Mouse (Mus musculus) left cerebral cortex, postnatal 4 days (tissue): Measurements from ENCODE around the gene Ift81. TPM values are rescaled to one million over a fixed set of nuclear protein-coding genes. Genes with fewer than 3 reads are reported as not detected.

Experiments
- DNase-seq: peaks from one replicate; pipeline ENCODE4 v3.0.0-alpha.2; 2022
- intact Hi-C: fragments of 180-260 bp; cut with DNase I; formaldehyde crosslinking; loops from one replicate; pipeline ENCODE4 v1.15.1; 2025
- total RNA-seq, 2 experiments: library from RNA; stranded (reverse); gene quantifications; 2 replicates each; pipeline ENCODE4 v1.2.3; 2021

Ift81 gene
- total RNA-seq, 2 experiments from 2014 or later, result 38.3 to 49.6 TPM

- intact Hi-C loops, result no loop called here
- peak; percentile 94 for DNase-seq
Observed at GRCm38 (mm10) chr5:122627243-122627642, 12.9 kb upstream of the Ift81 start.

GRCm38 (mm10) chr5:122625565-122626252 lies 11.4 kb upstream of the Ift81 start:
- DNase-seq, result no peak
- intact Hi-C loops, result no loop called here

GRCm38 (mm10) chr5:122624952-122625479 lies 10.7 kb upstream of the Ift81 start:
- no peak for DNase-seq
- intact Hi-C loops, result loop anchor here (5.0 kb wide), 1 partner anchor 123 kb away; the partner anchor contains the start of gene Atp2a2

DNA sequence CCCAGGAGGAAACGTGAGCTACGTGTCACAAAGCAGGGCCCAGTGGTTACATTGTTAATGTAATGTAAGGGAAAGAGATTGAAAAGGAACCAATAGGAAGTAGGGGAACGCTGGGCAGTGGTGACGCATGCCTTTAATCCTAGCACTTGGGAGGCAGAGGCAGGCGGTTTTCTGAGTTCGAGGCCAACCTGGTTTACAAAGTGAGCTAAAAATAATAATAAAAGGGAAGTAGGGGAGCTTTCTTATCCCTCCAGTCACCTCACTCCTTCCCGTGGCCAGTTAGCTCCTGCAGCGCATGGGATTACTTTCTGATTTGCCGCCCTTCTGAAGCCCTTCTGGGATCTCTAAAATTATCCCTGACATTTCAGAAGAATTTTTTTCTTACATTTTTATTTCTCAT lies 9.5 kb upstream of the Ift81 start:
- DNase-seq, result no peak
- intact Hi-C loops, result loop anchor here (5.0 kb wide), 1 partner anchor 122 kb away; the partner anchor contains the start of gene Atp2a2

- DNase-seq, result no peak
- intact Hi-C loops, result loop anchor here (5.0 kb wide), 1 partner anchor 120 kb away; the partner anchor contains the start of gene Atp2a2
Observed at GRCm38 (mm10) chr5:122622526-122622925, 8.2 kb upstream of the Ift81 start.

DNA sequence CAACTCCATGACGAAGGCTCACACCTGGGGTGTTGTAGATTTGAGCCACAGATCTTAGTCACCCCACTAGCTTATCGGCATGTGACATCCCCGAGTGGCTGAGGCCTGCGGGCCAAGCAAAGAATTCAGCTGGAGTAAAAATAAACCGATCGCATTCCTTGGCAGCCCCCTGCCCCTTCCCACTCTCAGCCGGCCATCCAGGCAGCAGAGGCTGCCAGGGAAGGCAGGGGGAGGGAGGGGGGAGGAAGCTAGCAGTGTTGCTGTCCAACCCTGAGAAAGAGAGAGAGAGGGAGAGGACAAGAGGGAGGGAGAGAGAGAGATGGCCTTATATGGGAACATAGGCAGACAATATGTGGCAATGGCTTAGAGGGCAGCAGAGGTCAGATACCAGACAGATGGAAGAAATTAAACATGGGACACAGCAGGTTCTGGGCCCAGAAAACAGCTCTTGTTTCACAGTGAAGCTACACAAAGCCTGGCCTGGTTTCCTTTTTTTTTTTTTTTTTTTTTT lies 7.1 kb upstream of the Ift81 start:
- intact Hi-C loops, result loop anchor here (5.0 kb wide), 1 partner anchor 119 kb away; the partner anchor contains the start of gene Atp2a2

GRCm38 (mm10) chr5:122619686-122620296 lies 5.5 kb upstream of the Ift81 start:
- no peak for DNase-seq
- intact Hi-C loops, result loop anchor here (5.0 to 10.0 kb wide), 2 partner anchors 75 to 117 kb away; partner anchors contain the start of gene Atp2a2

More for the DNA sequence above, 7.1 kb upstream of the Ift81 start:
- DNase-seq, result peak; percentile 79

DNA sequence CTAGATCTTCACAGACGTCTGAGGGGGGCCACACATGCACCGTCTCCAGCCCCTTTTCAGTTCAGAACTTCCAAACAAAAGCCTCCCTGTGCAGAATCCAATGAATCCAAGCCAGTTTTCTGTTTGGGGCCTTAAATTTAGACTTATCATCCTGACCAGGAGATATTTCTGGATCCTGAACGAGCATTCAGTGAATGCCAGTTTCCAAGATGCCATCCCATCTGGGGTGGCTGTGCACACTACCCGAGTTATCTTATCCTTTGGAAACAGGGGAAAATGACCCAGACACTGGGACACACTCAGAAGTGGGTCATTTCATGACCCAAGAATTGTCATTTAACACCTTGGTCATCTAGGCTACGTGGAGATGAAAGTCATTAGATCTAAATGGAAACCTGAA lies 3.4 kb upstream of the Ift81 start:
- no peak for DNase-seq
- intact Hi-C loops, result loop anchor here (10.0 kb wide), 1 partner anchor 73 kb away; no protein-coding TSS in a partner anchor

DNA sequence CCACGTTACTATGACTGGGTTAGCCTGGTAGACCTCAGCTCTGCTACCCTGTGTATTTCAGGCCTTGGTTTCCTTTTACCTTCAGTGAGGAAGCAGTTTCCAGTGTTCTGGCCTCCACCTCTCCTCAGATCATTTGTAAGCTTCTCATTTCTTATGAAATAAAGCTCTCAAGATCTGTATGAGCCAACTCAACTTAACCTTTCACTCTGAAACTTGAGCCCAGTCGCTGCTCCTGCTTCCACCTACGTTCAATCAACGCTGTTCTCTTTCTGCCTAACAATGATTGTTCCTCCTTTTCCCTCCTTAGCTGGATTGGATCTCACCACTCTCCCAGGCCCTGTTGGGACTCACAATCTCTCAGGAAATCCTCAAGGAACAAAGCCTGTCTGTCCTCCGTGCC lies 2.7 kb downstream of the Ift81 start:
- DNase-seq, result no peak
- intact Hi-C loops, result loop anchor here (10.0 kb wide), 1 partner anchor 67 kb away; no protein-coding TSS in a partner anchor

- no peak for DNase-seq
- intact Hi-C loops, result no loop called here
Observed at GRCm38 (mm10) chr5:122604894-122605293, 9.4 kb downstream of the Ift81 start.

DNA sequence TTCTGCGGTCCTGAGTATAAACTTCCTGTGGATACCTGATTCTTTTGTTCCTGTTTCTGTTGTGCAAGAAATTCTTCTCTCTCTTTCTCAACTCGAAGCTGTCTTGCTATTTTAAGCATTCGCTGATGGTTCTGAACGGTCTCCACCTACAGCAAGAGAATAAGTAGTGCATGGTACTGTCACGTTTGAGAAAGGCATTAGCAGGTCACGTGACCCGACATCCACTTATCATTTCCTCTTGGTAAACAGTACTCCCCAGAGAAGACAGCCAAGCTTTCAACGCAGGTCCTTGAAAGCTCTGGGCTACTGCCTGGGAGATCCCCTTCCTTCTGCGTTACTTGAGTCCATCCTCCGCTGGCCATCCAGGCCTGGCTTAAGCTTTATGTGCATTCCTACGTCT lies 12.1 kb downstream of the Ift81 start:
- intact Hi-C loops, result no loop called here
- no peak for DNase-seq

DNA sequence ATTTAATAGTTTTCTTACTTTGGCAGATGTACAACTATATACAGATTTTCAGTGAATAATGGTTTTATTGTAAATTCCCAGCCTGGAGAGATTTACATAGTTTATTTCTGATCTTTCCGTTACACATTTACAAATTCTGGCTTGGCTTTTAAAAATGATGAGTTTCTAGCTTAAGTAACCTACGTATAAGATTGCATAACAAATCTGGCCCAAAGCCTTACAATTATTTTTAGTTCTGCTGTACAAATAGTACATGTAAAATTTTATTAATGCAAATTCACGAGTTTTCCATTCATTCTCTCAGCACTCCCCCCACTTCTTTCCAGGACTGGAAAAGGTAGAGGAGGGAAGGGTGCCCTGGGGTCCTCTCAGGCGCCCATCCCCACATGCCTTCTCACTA lies 18.8 kb downstream of the Ift81 start:
- no peak for DNase-seq
- intact Hi-C loops, result no loop called here

GRCm38 (mm10) chr5:122589891-122590290 lies 24.4 kb downstream of the Ift81 start:
- intact Hi-C loops, result no loop called here
- no peak for DNase-seq

- DNase-seq, result no peak
- intact Hi-C loops, result no loop called here
Observed at GRCm38 (mm10) chr5:122585546-122585945, 28.8 kb downstream of the Ift81 start.

- intact Hi-C loops, result no loop called here
- no peak for DNase-seq
Observed at GRCm38 (mm10) chr5:122584093-122584492, 30.2 kb downstream of the Ift81 start.

- intact Hi-C loops, result no loop called here
- DNase-seq, result no peak
Observed at GRCm38 (mm10) chr5:122576683-122577329, 37.5 kb downstream of the Ift81 start.

GRCm38 (mm10) chr5:122572001-122572400 lies 42.3 kb downstream of the Ift81 start:
- DNase-seq, result no peak
- intact Hi-C loops, result no loop called here

DNA sequence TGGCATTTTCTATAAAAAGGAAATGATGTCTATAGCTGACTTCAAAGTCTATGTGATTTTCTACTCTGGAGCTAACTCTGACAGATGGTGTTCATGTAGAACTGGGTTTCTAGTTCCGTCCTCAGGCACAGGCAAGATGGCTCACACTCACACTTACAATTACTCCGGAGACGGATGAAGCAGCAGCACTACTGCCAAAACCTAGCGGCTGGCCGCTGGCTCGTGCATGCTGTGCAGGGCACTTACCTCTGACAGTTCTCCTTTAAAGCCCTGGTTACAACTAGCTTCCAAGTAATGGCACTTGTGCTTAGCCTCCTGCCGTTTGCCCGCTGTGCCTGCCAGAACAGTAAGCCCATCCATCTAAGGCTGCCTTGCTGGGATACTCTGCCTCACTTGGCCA lies 47.7 kb downstream of the Ift81 start:
- peak; percentile 81 for DNase-seq
- intact Hi-C loops, result no loop called here

- intact Hi-C loops, result no loop called here
- DNase-seq, result no peak
Observed at GRCm38 (mm10) chr5:122560654-122561053, 53.7 kb downstream of the Ift81 start.

GRCm38 (mm10) chr5:122558127-122558526 lies 56.2 kb downstream of the Ift81 start:
- no peak for DNase-seq
- intact Hi-C loops, result no loop called here

- DNase-seq, result no peak
- intact Hi-C loops, result no loop called here
Observed at GRCm38 (mm10) chr5:122555107-122555506, 59.2 kb downstream of the Ift81 start.
